30 mouse cellular contexts compared by ENCODE assay signal in genomic region chr6:52281084-52281483, GRCm38 (mm10). TPM values are rescaled to one million over a fixed set of nuclear protein-coding genes. Genes with fewer than 3 reads are reported as not detected.
"Had no signal": no experiment of that assay in that cellular context is flagged by ENCODE, and none has a peak within 500 bp of the region (broad histone marks: within the 10 kb centered on the region; RNA-seq: fewer than 3 reads in every experiment).

No protein-coding gene starts in this region.

- H3K9ac ChIP-seq: kidney, embryonic 15.5 days; limb, embryonic 15.5 days; liver, embryonic 14.5 days; liver, postnatal 0 days; lung, embryonic 14.5 days; midbrain, embryonic 12.5 days; midbrain, embryonic 15.5 days; neural tube, embryonic 15.5 days; stomach, embryonic 15.5 days had no signal

- H3K27ac ChIP-seq: kidney, embryonic 15.5 days; left cerebral cortex, adult 2 months; limb, embryonic 15.5 days; liver, embryonic 14.5 days; macrophage; midbrain, embryonic 12.5 days; midbrain, embryonic 15.5 days; neural tube, embryonic 15.5 days; stomach, embryonic 15.5 days had no signal

- H3K36me3 ChIP-seq: kidney, embryonic 15.5 days; limb, embryonic 15.5 days; midbrain, embryonic 12.5 days; midbrain, embryonic 15.5 days; neural tube, embryonic 15.5 days; stomach, embryonic 15.5 days had no signal

- DNase-seq: kidney, adult 11 months; kidney, adult 8-10 months; kidney, postnatal 10 days; kidney, postnatal 36 days; layer of hippocampus, adult 9-11 months; layer of hippocampus, postnatal 36 days; liver, postnatal 0 days; lung, embryonic 14.5 days; retina, postnatal 1 day; right cerebral cortex, postnatal 25 days; spleen, adult 18-20 months; thymus, postnatal 25 days had no signal

- H3K4me1 ChIP-seq: midbrain, embryonic 12.5 days; midbrain, embryonic 15.5 days; neural tube, embryonic 15.5 days; stomach, embryonic 15.5 days had no signal

- H3K4me3 ChIP-seq: kidney, embryonic 15.5 days; left cerebral cortex, adult 2 months; limb, embryonic 15.5 days; midbrain, embryonic 12.5 days; midbrain, embryonic 15.5 days; myocyte; neural tube, embryonic 15.5 days; stomach, embryonic 15.5 days had no signal

- H3K9me3 ChIP-seq: kidney, embryonic 15.5 days; limb, embryonic 15.5 days; midbrain, embryonic 12.5 days; midbrain, embryonic 15.5 days; neural tube, embryonic 15.5 days; stomach, embryonic 15.5 days had no signal

- ATAC-seq: inflammation-experienced regulatory T-cells, adult 6 months; liver, postnatal 0 days; lung, postnatal 0 days; midbrain, embryonic 15.5 days had no signal

- H3K4me2 ChIP-seq: kidney, embryonic 15.5 days; limb, embryonic 15.5 days; liver, embryonic 11.5 days; lung, embryonic 14.5 days; midbrain, embryonic 12.5 days; midbrain, embryonic 15.5 days; neural tube, embryonic 15.5 days; stomach, embryonic 15.5 days had no signal

RNA-seq across cellular contexts. Expression of gene Hoxa13, which starts 20.4 kb away (rescaled TPM):
- total RNA-seq: layer of hippocampus, adult 18-20 months; layer of hippocampus, postnatal 36 days; left cerebral cortex, adult 2 months; left cerebral cortex, postnatal 10 days; left cerebral cortex, postnatal 36 days; megakaryocyte, adult 5-6 weeks had no signal
- polyA plus RNA-seq: inflammation-experienced regulatory T-cells, adult 6 months; liver, postnatal 0 days; lung, embryonic 14.5 days; lung, postnatal 0 days; macrophage; midbrain, embryonic 12.5 days; midbrain, embryonic 15.5 days; stomach, embryonic 15.5 days; thymus, postnatal 0 days had no signal

RNA-seq across cellular contexts. Expression of gene Evx1, which starts 32.2 kb away (rescaled TPM):
- total RNA-seq: layer of hippocampus, adult 18-20 months; layer of hippocampus, postnatal 36 days; left cerebral cortex, adult 2 months; left cerebral cortex, postnatal 10 days; left cerebral cortex, postnatal 36 days; megakaryocyte, adult 5-6 weeks had no signal
- polyA plus RNA-seq: inflammation-experienced regulatory T-cells, adult 6 months; liver, embryonic 14.5 days; liver, postnatal 0 days; lung, embryonic 14.5 days; lung, postnatal 0 days; macrophage; myocyte; stomach, embryonic 15.5 days; thymus, postnatal 0 days had no signal

RNA-seq across cellular contexts. Expression of gene Hoxa11, which starts 35.5 kb away (rescaled TPM):
- total RNA-seq: layer of hippocampus, adult 18-20 months; layer of hippocampus, postnatal 36 days; left cerebral cortex, adult 2 months; left cerebral cortex, postnatal 10 days; left cerebral cortex, postnatal 36 days; megakaryocyte, adult 5-6 weeks had no signal
- polyA plus RNA-seq: inflammation-experienced regulatory T-cells, adult 6 months; liver, embryonic 14.5 days; liver, postnatal 0 days; lung, embryonic 14.5 days; lung, postnatal 0 days; macrophage; midbrain, embryonic 12.5 days; thymus, postnatal 0 days had no signal

RNA-seq across cellular contexts. Expression of gene Hoxa10, which starts 40.4 kb away (rescaled TPM):
- total RNA-seq: layer of hippocampus, adult 18-20 months; layer of hippocampus, postnatal 36 days; left cerebral cortex, adult 2 months; left cerebral cortex, postnatal 10 days; left cerebral cortex, postnatal 36 days had no signal
- polyA plus RNA-seq: inflammation-experienced regulatory T-cells, adult 6 months; liver, postnatal 0 days; lung, embryonic 14.5 days; lung, postnatal 0 days; macrophage; midbrain, embryonic 12.5 days had no signal

RNA-seq across cellular contexts. Expression of gene Hoxa9, which starts 50.2 kb away (rescaled TPM):
- total RNA-seq: layer of hippocampus, adult 18-20 months; layer of hippocampus, postnatal 36 days; left cerebral cortex, adult 2 months; left cerebral cortex, postnatal 10 days; left cerebral cortex, postnatal 36 days had no signal
- polyA plus RNA-seq: lung, embryonic 14.5 days; midbrain, embryonic 12.5 days; midbrain, embryonic 15.5 days had no signal
